11 mouse cellular contexts compared by ENCODE assay signal in genomic region chr12:99670762-99671152, GRCm38 (mm10).
DNase-seq lines count a peak whose midpoint lies in the region; ATAC-seq and TF ChIP-seq lines count a peak whose summit lies in the region.
"Had no signal": no experiment of that assay in that cellular context is flagged by ENCODE, and none has a peak within 500 bp of the region (broad histone marks: within the 10 kb centered on the region; RNA-seq: fewer than 3 reads in every experiment).

No protein-coding gene starts in this region.

- peaks cover 13% of the 10 kb centered on the region for H3K4me1 ChIP-seq in forebrain, embryonic 10.5 days
- peaks cover 2% of the 10 kb centered on the region; the same call in 1 of the 2 replicates for H3K4me1 ChIP-seq in forebrain, embryonic 11.5 days (replicated peaks; ENCODE audit: control insufficient read depth, insufficient read depth, low read length)
- no peaks in the 10 kb centered on the region for H3K4me1 ChIP-seq in lung, embryonic 14.5 days (ENCODE audit: insufficient read depth)
- H3K4me1 ChIP-seq in limb, embryonic 14.5 days (ENCODE audit: control insufficient read depth, insufficient read depth, low read length), result peaks cover 10% of the 10 kb centered on the region
- H3K4me1 ChIP-seq in stomach, embryonic 16.5 days (ENCODE audit: control insufficient read depth, insufficient read depth, low read length), result peaks cover 6% of the 10 kb centered on the region; the same call in 1 of the 2 replicates

- 80% methylated on average over 7 of the region's 7 CpGs for WGBS in forebrain, embryonic 10.5 days
- WGBS in forebrain, embryonic 11.5 days, result 69% methylated on average over 7 of the region's 7 CpGs
- WGBS in lung, embryonic 14.5 days, result 65% methylated on average over 7 of the region's 7 CpGs
- 41% methylated on average over 7 of the region's 7 CpGs for WGBS in limb, embryonic 14.5 days
- WGBS in stomach, embryonic 16.5 days, result 61% methylated on average over 7 of the region's 7 CpGs

- H3K27me3 ChIP-seq in forebrain, embryonic 10.5 days (ENCODE audit: poor library complexity, severe bottlenecking), result no peaks in the 10 kb centered on the region
- H3K27me3 ChIP-seq in forebrain, embryonic 11.5 days (ENCODE audit: control insufficient read depth, insufficient read depth, low read length), result no peaks in the 10 kb centered on the region
- H3K27me3 ChIP-seq in lung, embryonic 14.5 days (ENCODE audit: insufficient read depth, low read length), result no peaks in the 10 kb centered on the region
- no peaks in the 10 kb centered on the region for H3K27me3 ChIP-seq in limb, embryonic 14.5 days (ENCODE audit: control insufficient read depth, insufficient read depth, low read length)
- H3K27me3 ChIP-seq in stomach, embryonic 16.5 days (ENCODE audit: control insufficient read depth, insufficient read depth, low read length), result no peaks in the 10 kb centered on the region

- no peaks in the 10 kb centered on the region for H3K9me3 ChIP-seq in forebrain, embryonic 10.5 days
- no peaks in the 10 kb centered on the region for H3K9me3 ChIP-seq in forebrain, embryonic 11.5 days (ENCODE audit: control insufficient read depth, low read length)
- no peaks in the 10 kb centered on the region for H3K9me3 ChIP-seq in lung, embryonic 14.5 days (ENCODE audit: low read depth, low read length)
- H3K9me3 ChIP-seq in limb, embryonic 14.5 days (ENCODE audit: control insufficient read depth, low read length), result no peaks in the 10 kb centered on the region
- H3K9me3 ChIP-seq in stomach, embryonic 16.5 days (replicated peaks; ENCODE audit: control insufficient read depth, low read length), result no peaks in the 10 kb centered on the region

- no peaks in the 10 kb centered on the region for H3K36me3 ChIP-seq in forebrain, embryonic 10.5 days (replicated peaks)
- no peaks in the 10 kb centered on the region for H3K36me3 ChIP-seq in forebrain, embryonic 11.5 days (ENCODE audit: control insufficient read depth, insufficient read depth, low read length)
- H3K36me3 ChIP-seq in lung, embryonic 14.5 days (ENCODE audit: insufficient read depth), result no peaks in the 10 kb centered on the region
- H3K36me3 ChIP-seq in limb, embryonic 14.5 days (ENCODE audit: control insufficient read depth, insufficient read depth, low read length), result no peaks in the 10 kb centered on the region
- no peaks in the 10 kb centered on the region for H3K36me3 ChIP-seq in stomach, embryonic 16.5 days (ENCODE audit: control insufficient read depth, insufficient read depth, low read length)

- H3K4me2 ChIP-seq in forebrain, embryonic 11.5 days (ENCODE audit: low read depth, low read length, severe bottlenecking), result no peak overlapping the region
- peak overlapping the region; percentile 1; the same call in 1 of the 2 replicates for H3K4me2 ChIP-seq in lung, embryonic 14.5 days
- peak overlapping the region; percentile 19; the same call in 1 of the 2 replicates for H3K4me2 ChIP-seq in limb, embryonic 14.5 days (replicated peaks; ENCODE audit: low read depth, low read length, severe bottlenecking)
- peak overlapping the region; percentile 26; the same call in 1 of the 2 replicates for H3K4me2 ChIP-seq in stomach, embryonic 16.5 days (ENCODE audit: low read depth, low read length)

- no peak for TF ChIP-seq CTCF in lung, embryonic 14.5 days (IDR thresholded peaks at IDR 0.05; ENCODE audit: low read depth)

- no peak for DNase-seq in forebrain, embryonic 10.5 days (ENCODE audit: extremely low spot score, low spot score)
- no peak for DNase-seq in forebrain, embryonic 11.5 days (ENCODE audit: low spot score)
- no peak for DNase-seq in lung, embryonic 14.5 days
- no peak for DNase-seq in lung, postnatal 36 days
- no peak for DNase-seq in limb, embryonic 14.5 days (ENCODE audit: low spot score)
- no peak for DNase-seq in layer of hippocampus, adult 11-12 months (ENCODE audit: low spot score)
- DNase-seq: thymus, postnatal 4 days had no signal

- no peak overlapping the region for H3K4me3 ChIP-seq in forebrain, embryonic 10.5 days
- H3K4me3 ChIP-seq in forebrain, embryonic 11.5 days (ENCODE audit: low read depth, low read length), result no peak overlapping the region
- no peak overlapping the region for H3K4me3 ChIP-seq in lung, embryonic 14.5 days (ENCODE audit: low read depth, low read length)
- H3K4me3 ChIP-seq in limb, embryonic 14.5 days (replicated peaks; ENCODE audit: low read length), result no peak overlapping the region
- H3K4me3 ChIP-seq in stomach, embryonic 16.5 days (replicated peaks; ENCODE audit: low read length), result 0 out of 2 replicates have a peak overlapping the region, but pooled peaks have one; percentile 2

- H3K9ac ChIP-seq in forebrain, embryonic 11.5 days (ENCODE audit: low read length), result no peak overlapping the region
- H3K9ac ChIP-seq in lung, embryonic 14.5 days, result no peak overlapping the region
- H3K9ac ChIP-seq in limb, embryonic 14.5 days (ENCODE audit: low read depth, low read length, severe bottlenecking), result no peak overlapping the region
- no peak overlapping the region for H3K9ac ChIP-seq in stomach, embryonic 16.5 days (ENCODE audit: low read length)

- TF ChIP-seq POLR2A in limb, embryonic 14.5 days (IDR thresholded peaks at IDR 0.05; ENCODE audit: borderline replicate concordance, extremely low read depth, insufficient read depth, insufficient read length), result no peak

- 0 out of 2 replicates have a peak overlapping the region, but pooled peaks have one; percentile 0 for H3K27ac ChIP-seq in forebrain, embryonic 10.5 days
- H3K27ac ChIP-seq in forebrain, embryonic 11.5 days (ENCODE audit: low read depth, low read length), result no peak overlapping the region
- no peak overlapping the region for H3K27ac ChIP-seq in lung, embryonic 14.5 days (ENCODE audit: low read depth)
- H3K27ac ChIP-seq in limb, embryonic 14.5 days (replicated peaks; ENCODE audit: low read depth, low read length), result no peak overlapping the region
- H3K27ac ChIP-seq in stomach, embryonic 16.5 days (ENCODE audit: low read length), result peak overlapping the region; percentile 72
- H3K27ac ChIP-seq: macrophage had no signal

- ATAC-seq in forebrain, embryonic 11.5 days (replicated peaks; ENCODE audit: low FRiP score), result no peak
- ATAC-seq in lung, embryonic 14.5 days (ENCODE audit: insufficient read depth), result no peak
- peak; percentile 68; the same call in 1 of the 2 replicates for ATAC-seq in limb, embryonic 14.5 days (ENCODE audit: low FRiP score, low read depth)
- ATAC-seq in stomach, embryonic 16.5 days (ENCODE audit: insufficient read depth, low FRiP score), result 0 out of 2 replicates have a peak, but pooled peaks have one; percentile 27
- ATAC-seq in megakaryocyte, adult 5-6 weeks (ENCODE audit: poor library complexity, severe bottlenecking), result no peak
- ATAC-seq: activated CD4-positive, CD25-positive, alpha-beta regulatory T cell, adult 4 months had no signal

Comparison
In these comparisons a context has a peak if more than half of its experiments do, and no peak if none do; other contexts are left out.
1. H3K27ac ChIP-seq: peak in forebrain, embryonic 10.5 days (single experiment) and stomach, embryonic 16.5 days (single experiment); none in forebrain, embryonic 11.5 days (single experiment), lung, embryonic 14.5 days (single experiment) and limb, embryonic 14.5 days (single experiment).
2. ATAC-seq: peak in limb, embryonic 14.5 days (single experiment) and stomach, embryonic 16.5 days (single experiment); none in forebrain, embryonic 11.5 days (single experiment), lung, embryonic 14.5 days (single experiment) and megakaryocyte, adult 5-6 weeks (single experiment).